Mouse (Mus musculus) heart, postnatal 36 days (tissue): ENCODE results near the gene Wwtr1. TPM values are rescaled to one million over a fixed set of nuclear protein-coding genes. Genes with fewer than 3 reads are reported as not detected.

Source experiments
- DNase-seq, 2 experiments: peaks; one replicate each; pipeline ENCODE4 v3.0.0; 2021 to 2022
- intact Hi-C: fragments of 180-260 bp; cut with DNase I; formaldehyde crosslinking; loops from one replicate; pipeline ENCODE4 v1.15.1; 2025
- total RNA-seq, 2 experiments: library from RNA; stranded (reverse); gene quantifications; 2 replicates each; pipeline ENCODE4 v1.2.3; 2021

Wwtr1 gene
- total RNA-seq, 2 experiments from 2014 or later: 56.3 to 58.3 TPM

DNA sequence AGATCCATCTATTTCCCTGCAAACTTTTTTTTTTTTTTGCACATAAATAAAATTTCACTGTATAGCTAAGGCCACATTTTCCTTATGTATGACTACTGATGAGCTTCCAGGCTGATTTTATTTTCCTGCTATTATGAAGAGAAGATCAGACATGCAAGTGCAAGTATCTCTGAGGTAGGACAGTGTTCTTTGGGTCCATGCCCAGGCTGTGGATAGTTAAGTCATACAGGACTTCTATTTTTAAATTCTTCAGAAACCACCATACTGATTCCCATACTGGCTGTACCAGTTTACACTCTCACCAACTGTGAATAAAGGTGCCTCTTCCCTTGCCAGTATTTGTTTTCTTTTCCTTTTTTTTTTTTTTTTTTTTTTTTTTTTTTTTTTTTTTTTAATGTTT lies 48.6 kb downstream of the Wwtr1 start:
- no peak for DNase-seq
- intact Hi-C loops: no loop called here

DNA sequence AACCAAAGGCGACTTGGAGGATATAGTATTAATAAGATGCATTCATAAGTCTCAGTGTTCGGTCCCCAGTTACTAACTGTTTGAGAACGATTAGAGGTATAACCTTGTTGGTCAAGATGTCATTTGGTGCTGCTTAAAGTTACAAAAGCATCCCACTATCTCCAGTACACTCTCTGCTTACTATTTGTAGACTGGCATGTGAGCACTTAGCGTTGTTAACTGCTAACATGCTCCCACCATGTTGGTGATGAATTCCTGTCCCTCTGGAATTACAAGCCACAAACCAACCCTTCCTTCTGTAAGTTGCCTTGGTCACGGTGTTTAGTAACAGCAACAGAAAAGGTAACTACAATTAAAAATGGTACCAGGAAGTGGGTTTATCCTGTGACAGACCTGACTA lies 52.6 kb downstream of the Wwtr1 start:
- intact Hi-C loops: no loop called here
- no peak for DNase-seq

DNA sequence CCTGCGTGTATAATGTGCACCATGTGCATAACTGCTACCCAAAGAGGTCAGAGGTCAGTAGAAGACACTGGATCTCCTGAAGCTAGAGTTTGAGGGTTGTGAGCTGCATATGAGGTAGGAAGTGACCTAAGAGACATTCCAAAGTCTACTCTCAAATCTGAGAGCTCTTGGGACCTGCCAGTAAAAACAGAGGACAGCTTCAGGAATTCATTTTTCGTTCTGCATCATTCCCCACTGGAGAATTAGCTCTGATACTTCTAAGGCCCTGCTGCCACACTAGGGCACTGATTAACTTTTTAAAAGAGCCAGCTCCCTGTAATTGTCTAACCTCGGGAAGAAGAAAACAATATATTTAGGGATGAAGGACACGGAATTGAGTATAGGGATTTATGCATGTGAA lies 53.8 kb downstream of the Wwtr1 start:
- no peak for DNase-seq
- intact Hi-C loops: no loop called here

DNA sequence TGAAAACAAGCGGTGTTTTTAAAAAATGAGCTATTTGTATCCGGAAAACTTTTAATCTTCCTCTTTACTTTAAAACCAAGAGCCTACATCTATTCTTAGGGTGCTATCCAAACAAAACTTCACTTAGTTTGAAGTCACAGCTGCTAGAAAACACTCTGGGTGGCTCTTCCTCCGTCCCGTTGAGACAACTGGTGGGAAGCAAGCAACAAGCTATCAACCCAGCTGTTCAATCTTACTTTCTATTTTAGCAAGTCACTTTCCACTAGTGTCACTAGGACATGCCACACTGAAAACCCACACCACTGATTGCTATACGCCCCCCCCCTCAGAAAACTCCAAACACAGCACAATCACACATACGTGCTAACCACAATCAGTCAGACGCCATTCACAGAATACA lies 55.7 kb downstream of the Wwtr1 start:
- no peak for DNase-seq
- intact Hi-C loops: no loop called here

- intact Hi-C loops: loop anchor here (2.0 kb wide), 1 partner anchor 45 kb away; no protein-coding TSS in a partner anchor
- DNase-seq: no peak
These were observed 59.6 kb downstream of the Wwtr1 start for GRCm38 (mm10) chr3:57516146-57516545.

DNA sequence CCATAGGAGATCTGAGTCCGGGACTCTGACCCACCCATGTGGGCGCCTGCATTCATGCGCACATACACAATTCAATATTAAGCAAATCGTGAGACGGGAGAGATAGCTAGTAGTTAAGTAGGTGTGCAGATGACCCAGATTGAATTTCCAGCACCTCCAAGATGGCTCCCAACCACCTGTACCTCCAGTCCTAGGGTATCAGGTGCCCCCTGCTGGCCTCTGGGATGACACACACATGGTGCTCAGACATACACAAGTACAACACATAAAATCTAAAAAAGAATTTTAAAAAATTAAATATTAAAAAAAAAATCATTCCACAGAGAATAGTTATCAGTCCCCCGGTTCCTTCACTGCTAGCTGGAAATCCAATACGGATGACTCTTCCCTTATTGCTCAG lies 60.7 kb downstream of the Wwtr1 start:
- intact Hi-C loops: no loop called here
- DNase-seq: no peak

- peak; percentile 45 to 58 for DNase-seq
These were observed 63.7 kb downstream of the Wwtr1 start for GRCm38 (mm10) chr3:57511816-57512586.

GRCm38 (mm10) chr3:57509945-57510675 lies 65.6 kb downstream of the Wwtr1 start:
- intact Hi-C loops: loop anchor here (5.0 kb wide), 1 partner anchor 32 kb away; no protein-coding TSS in a partner anchor
- peak in 1 of 2 experiments; percentile 41 for DNase-seq

More at GRCm38 (mm10) chr3:57511816-57512586, 63.7 kb downstream of the Wwtr1 start:
- intact Hi-C loops: no loop called here

GRCm38 (mm10) chr3:57505991-57506390 lies 69.7 kb downstream of the Wwtr1 start:
- intact Hi-C loops: loop anchor here (2.0 to 5.0 kb wide), 2 partner anchors 36 to 69 kb away; partner anchors contain the start of gene Wwtr1
- peak; percentile 58 to 67 for DNase-seq

DNA sequence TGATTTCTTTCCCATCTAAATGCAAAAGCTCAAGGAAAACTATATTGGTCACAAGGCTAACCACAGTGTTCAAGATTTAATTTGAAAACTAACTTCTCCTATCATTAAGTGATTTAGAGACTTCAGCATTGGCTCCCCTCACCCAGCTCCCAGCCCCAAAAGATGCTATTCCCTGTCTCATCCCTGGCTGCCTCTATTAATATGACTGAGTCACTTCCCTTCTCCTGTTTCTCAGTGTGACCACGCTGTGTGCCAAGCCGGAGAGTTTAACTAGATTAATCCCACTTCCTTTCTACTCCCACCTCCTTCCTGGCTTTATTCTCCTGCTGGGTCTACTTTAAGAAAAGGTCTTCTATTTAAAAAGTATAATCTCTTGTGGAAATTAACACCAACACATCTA lies 71.0 kb downstream of the Wwtr1 start:
- intact Hi-C loops: loop anchor here (5.0 kb wide), 1 partner anchor 38 kb away; no protein-coding TSS in a partner anchor
- peak; percentile 32 to 36 for DNase-seq

GRCm38 (mm10) chr3:57501596-57502220 lies 74.0 kb downstream of the Wwtr1 start:
- intact Hi-C loops: loop anchor here (2.0 kb wide), 1 partner anchor 13 kb away; no protein-coding TSS in a partner anchor
- DNase-seq: no peak

DNA sequence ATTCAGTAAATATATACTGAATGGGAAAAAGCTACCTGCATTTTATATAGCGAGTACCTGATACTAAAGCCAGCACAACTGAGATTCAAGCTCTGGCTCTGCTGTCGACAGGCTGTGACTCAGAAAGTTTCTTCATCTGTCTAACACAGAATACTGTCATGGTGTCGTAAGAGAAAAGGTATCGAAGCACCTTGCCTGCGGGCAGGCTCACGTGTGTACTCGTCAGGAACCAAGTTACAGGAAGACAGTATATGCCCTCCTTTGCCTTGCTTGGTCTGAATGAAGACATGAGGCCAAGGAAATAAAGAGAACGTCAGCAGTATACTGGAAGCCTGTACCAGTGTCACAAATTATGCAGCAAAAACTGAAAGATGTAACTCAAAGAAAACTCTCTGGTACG lies 74.9 kb downstream of the Wwtr1 start:
- DNase-seq: no peak
- intact Hi-C loops: no loop called here

DNA sequence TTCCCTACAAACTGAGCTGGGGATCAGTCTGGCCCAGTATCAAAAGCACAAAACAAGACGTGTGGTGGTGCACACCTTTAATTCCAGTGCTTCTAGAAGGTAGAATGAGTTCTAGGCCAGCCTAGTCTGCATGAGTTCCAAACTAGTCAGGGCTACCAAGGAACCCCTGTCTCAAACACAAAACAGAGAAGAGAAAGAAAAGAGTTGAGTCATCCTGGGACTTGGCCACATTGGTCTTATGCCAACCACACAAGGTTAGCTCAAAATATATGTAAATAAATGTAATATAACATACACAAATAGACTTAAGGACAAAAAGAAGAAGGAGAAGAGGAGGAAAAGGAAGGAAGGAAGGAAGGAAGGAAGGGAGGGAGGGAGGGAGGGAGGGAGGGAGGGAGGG lies 77.9 kb downstream of the Wwtr1 start:
- intact Hi-C loops: no loop called here

GRCm38 (mm10) chr3:57496428-57496827 lies 79.3 kb downstream of the Wwtr1 start:
- DNase-seq: no peak
- intact Hi-C loops: no loop called here

More for the DNA sequence above, 77.9 kb downstream of the Wwtr1 start:
- DNase-seq: no peak

- intact Hi-C loops: loop anchor here (2.0 kb wide), 1 partner anchor 15 kb away; no protein-coding TSS in a partner anchor
- peak in 1 of 2 experiments; percentile 32 for DNase-seq
These were observed 88.1 kb downstream of the Wwtr1 start for GRCm38 (mm10) chr3:57487455-57488153.

DNA sequence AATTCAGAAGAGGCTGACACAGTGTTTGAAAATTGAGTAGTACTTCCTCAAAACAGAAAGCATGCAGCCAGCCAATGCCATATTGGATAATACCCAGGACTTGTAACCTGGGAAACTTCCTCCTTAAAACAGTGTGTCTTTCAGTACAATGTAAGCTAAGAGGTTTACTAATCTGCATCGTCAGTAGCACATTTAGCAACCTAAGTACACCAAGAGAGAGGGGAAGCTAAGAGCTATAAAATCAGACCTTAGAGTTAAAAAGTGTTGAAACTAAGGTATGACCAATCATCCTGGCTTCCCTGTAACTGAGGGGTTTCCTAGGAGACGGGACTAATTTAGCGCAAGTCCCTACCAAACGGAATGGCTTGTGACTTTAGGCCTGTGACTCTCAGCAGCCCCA lies 89.6 kb downstream of the Wwtr1 start:
- intact Hi-C loops: no loop called here
- no peak for DNase-seq

DNA sequence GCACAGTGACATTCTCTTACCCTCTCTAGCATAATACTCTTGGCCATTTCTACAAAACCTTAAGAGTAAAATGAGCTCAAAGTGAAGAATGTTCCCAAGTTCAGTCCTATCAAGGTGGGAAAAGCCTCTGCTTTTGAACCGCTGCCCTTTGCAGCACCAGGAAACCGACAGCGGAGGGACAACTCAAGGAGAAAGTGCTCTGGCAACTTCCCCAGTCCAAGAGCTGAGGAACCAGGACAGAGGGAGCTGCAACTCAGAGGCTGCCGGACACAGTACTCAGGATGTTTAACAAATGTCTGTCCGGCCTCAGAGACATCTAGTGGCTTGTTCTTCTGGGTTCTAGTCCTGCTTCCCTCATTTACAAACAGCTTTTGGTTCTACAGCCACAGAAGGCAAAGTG lies 93.7 kb downstream of the Wwtr1 start:
- peak in 1 of 2 experiments; percentile 23 for DNase-seq

DNA sequence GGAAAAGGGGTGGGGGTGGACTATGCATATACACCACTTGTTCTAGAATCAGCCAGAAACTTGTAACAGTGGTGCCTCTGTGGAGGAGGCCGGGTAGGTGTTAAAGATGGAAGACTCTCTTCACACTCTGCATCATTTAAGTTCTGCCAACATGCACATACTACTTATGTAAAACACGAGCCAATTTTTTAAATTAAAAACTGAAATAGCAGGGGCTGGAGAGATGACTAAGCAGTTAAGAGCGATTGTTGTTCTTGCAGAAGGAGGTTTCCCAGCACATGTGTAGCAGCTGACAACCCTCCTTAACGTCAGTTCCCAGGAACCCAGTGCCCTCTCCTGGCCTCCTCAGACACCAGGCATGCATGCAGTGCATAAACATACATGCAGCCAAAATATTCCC lies 95.1 kb downstream of the Wwtr1 start:
- DNase-seq: no peak
- intact Hi-C loops: no loop called here

More for the DNA sequence above, 93.7 kb downstream of the Wwtr1 start:
- intact Hi-C loops: no loop called here

DNA sequence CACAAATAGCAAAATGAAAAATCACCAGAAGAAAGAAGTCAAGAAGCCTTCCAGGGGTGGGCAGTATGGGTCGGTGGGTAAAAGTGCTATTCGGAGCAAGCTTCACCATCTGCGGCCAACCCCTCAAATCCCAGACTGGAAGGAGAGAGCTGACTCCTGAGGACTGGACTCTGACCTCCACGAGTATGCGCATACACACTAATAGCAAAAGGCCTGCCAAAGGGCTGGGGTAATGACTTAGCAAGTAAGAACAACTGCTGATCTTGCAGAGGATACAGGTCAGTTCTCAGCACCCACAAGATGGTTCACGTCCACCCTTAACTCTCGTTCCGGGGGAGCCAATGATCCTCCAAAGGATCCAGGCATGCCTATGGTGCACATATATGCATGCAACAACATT lies 101.3 kb downstream of the Wwtr1 start:
- intact Hi-C loops: no loop called here
- no peak for DNase-seq

DNA sequence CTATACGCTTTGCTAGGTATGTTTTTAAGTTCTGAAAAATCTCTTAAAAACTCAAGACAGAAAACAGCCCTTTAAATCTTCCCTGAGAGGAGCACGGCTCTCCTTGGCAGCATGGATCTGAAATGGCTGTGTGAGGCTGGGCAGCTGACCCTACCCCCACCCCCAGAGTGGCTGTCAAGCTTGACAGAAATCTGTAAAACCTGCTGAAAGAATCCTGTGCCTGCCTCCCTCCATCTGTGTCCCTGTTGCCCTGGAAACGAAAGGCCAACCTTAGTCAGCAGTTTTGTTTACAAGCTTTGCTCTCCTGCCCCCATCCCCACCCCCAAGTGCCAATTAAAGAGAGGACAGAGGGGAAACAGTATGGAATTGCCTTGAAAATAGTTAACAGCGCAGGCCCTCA lies 103.3 kb downstream of the Wwtr1 start:
- intact Hi-C loops: no loop called here
- no peak for DNase-seq
